In the genomic region with DNA sequence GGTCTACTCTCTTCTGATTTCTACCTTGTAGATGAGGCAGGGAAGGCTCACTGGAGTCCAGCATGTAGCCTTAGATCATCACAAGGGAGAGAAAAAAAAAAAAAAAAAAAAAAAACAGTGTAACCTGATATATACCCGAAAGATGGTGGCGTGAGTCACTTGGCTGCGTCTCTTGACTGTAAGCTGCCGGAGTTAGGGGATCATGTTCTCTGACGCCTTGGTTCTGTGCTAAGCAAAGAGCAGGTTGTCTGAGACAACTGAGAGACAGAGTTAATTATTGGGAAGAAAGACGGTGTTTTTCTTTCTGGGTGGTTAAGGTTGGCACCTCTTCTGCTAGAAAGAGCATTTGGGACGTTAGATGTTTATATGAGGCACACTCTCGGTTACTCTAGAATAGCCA, we compare ENCODE assay signal across 24 mouse cellular contexts. TPM values are rescaled to one million over a fixed set of nuclear protein-coding genes. Genes with fewer than 3 reads are reported as not detected.
DNase-seq lines count a peak whose midpoint lies in the region; ATAC-seq and TF ChIP-seq lines count a peak whose summit lies in the region.
"Had no signal": no experiment of that assay in that cellular context is flagged by ENCODE, and none has a peak within 500 bp of the region (broad histone marks: within the 10 kb centered on the region; RNA-seq: fewer than 3 reads in every experiment).

No protein-coding gene starts in this region.

- no peaks in the 10 kb centered on the region for H3K9me3 ChIP-seq in kidney, embryonic 14.5 days (ENCODE audit: control insufficient read depth, low read length)
- H3K9me3 ChIP-seq: embryonic facial prominence, embryonic 15.5 days; forebrain, embryonic 15.5 days; heart, embryonic 13.5 days; hindbrain, embryonic 15.5 days had no signal

- H3K4me2 ChIP-seq in kidney, embryonic 14.5 days (replicated peaks; ENCODE audit: low read depth, low read length), result no peak overlapping the region
- H3K4me2 ChIP-seq: embryonic facial prominence, embryonic 15.5 days; forebrain, embryonic 15.5 days; heart, embryonic 13.5 days; hindbrain, embryonic 15.5 days had no signal

- no peaks in the 10 kb centered on the region for H3K36me3 ChIP-seq in kidney, embryonic 14.5 days (ENCODE audit: control insufficient read depth, insufficient read depth, low read length)
- no peaks in the 10 kb centered on the region for H3K36me3 ChIP-seq in liver, adult 2 months (ENCODE audit: control insufficient read depth, insufficient read depth, low read length)
- H3K36me3 ChIP-seq: embryonic facial prominence, embryonic 15.5 days; forebrain, embryonic 15.5 days; heart, embryonic 13.5 days; hindbrain, embryonic 15.5 days had no signal

- no peak for DNase-seq in kidney, postnatal 10 days
- no peak for DNase-seq in liver, adult 2 months (ENCODE audit: extremely low read depth, low read depth, low spot score)
- DNase-seq in liver (no peak), Patski (ENCODE audit: low read depth, low spot score) (peak; percentile 57)
- DNase-seq in cerebellum, adult 11-12 months, result no peak
- DNase-seq in layer of hippocampus, postnatal 36 days, result no peak
- DNase-seq: cerebellum, adult 8-10 months; cerebellum, postnatal 14 days; embryo, embryonic 11 days; gastrocnemius, postnatal 36 days; heart, postnatal 36 days had no signal

- ATAC-seq in kidney, embryonic 14.5 days (ENCODE audit: low FRiP score, low TSS enrichment), result peak; percentile 81
- ATAC-seq in Patski, result peak; percentile 88
- ATAC-seq: forebrain, embryonic 15.5 days had no signal

- no peak overlapping the region for H3K9ac ChIP-seq in kidney, embryonic 14.5 days (ENCODE audit: low read depth, low read length)
- H3K9ac ChIP-seq in liver, adult 2 months (ENCODE audit: low read depth, low read length), result no peak overlapping the region
- H3K9ac ChIP-seq: embryonic facial prominence, embryonic 15.5 days; forebrain, embryonic 15.5 days; heart, embryonic 13.5 days; hindbrain, embryonic 15.5 days had no signal

- no peaks in the 10 kb centered on the region; the same call in 1 of the 2 replicates for H3K79me2 ChIP-seq in liver, adult 2 months (ENCODE audit: control insufficient read depth, insufficient read depth, low read length)

- H3K27me3 ChIP-seq in kidney, embryonic 14.5 days (ENCODE audit: control insufficient read depth, insufficient read depth, low read length), result no peaks in the 10 kb centered on the region
- no peaks in the 10 kb centered on the region for H3K27me3 ChIP-seq in liver, adult 2 months (ENCODE audit: control insufficient read depth, insufficient read depth, low read length)
- no peaks in the 10 kb centered on the region for H3K27me3 ChIP-seq in Patski
- H3K27me3 ChIP-seq: embryonic facial prominence, embryonic 15.5 days; forebrain, embryonic 15.5 days; heart, embryonic 13.5 days; hindbrain, embryonic 15.5 days had no signal

- POLR2A ChIA-PET in Patski (lab: Charles Lee), result interaction anchor here (0.6 kb wide), 1 partner anchor 188 kb away, joined by 4 read pairs; no protein-coding TSS in a partner anchor

- H3K4me1 ChIP-seq in kidney, embryonic 14.5 days (ENCODE audit: control insufficient read depth, insufficient read depth, low read length), result no peaks in the 10 kb centered on the region
- H3K4me1 ChIP-seq in liver, adult 2 months (ENCODE audit: control insufficient read depth, insufficient read depth, low read length), result peaks cover 35% of the 10 kb centered on the region
- H3K4me1 ChIP-seq: embryonic facial prominence, embryonic 15.5 days; forebrain, embryonic 15.5 days; heart, embryonic 13.5 days; hindbrain, embryonic 15.5 days had no signal

- in situ Hi-C loops in Patski (cut with MboI; ENCODE audit: low pct_unique_long_range_greater_than_20kb), result loop anchor here (25.0 kb wide), 1 partner anchor 401 kb away; no protein-coding TSS in a partner anchor

- TF ChIP-seq POLR2A in liver, adult 2 months (IDR thresholded peaks at IDR 0.05; ENCODE audit: extremely low read depth, insufficient read depth, low read length), result no peak

- CTCF ChIA-PET in Patski (lab: Charles Lee), result no interaction called here

- 22% methylated on average over 8 of the region's 8 CpGs for WGBS in kidney, embryonic 14.5 days
- WGBS in liver, adult 2 months, result 65% methylated on average over 8 of the region's 8 CpGs

- H3K4me3 ChIP-seq in kidney, embryonic 14.5 days (ENCODE audit: low read length), result no peak overlapping the region
- H3K4me3 ChIP-seq in liver, adult 2 months (ENCODE audit: insufficient read depth, low read depth, low read length), result no peak overlapping the region
- H3K4me3 ChIP-seq: embryonic facial prominence, embryonic 15.5 days; erythroblast, embryonic 14.5 days; forebrain, embryonic 15.5 days; heart, embryonic 13.5 days; hindbrain, embryonic 15.5 days had no signal

- no peak for TF ChIP-seq CTCF in liver, adult 2 months (IDR thresholded peaks at IDR 0.05; ENCODE audit: low read depth, low read length)
- TF ChIP-seq CTCF in Patski (IDR thresholded peaks at IDR 0.05), result no peak

- 0 out of 2 replicates have a peak overlapping the region, but pooled peaks have one; percentile 17 for H3K27ac ChIP-seq in kidney, embryonic 14.5 days (ENCODE audit: low read depth, low read length)
- H3K27ac ChIP-seq in liver, adult 2 months (replicated peaks; ENCODE audit: insufficient read depth, low read depth, low read length), result peak overlapping the region; percentile 100
- H3K27ac ChIP-seq: embryonic facial prominence, embryonic 15.5 days; forebrain, embryonic 15.5 days; heart, embryonic 13.5 days; hindbrain, embryonic 15.5 days had no signal

RNA-seq across cellular contexts. Expression of a gene that starts 4.1 kb away (rescaled TPM):
- polyA plus RNA-seq in kidney, embryonic 14.5 days (2014; fragmentation: Nextera tagmentation; extraction: Ambion mirVana), result 0.19 and 0.26 TPM in 2 replicates
- 1,162 and 7,105 TPM in 2 replicates for total RNA-seq in liver, adult 2 months (2014; rRNA removed)
- 268 and 557 TPM in 2 replicates for polyA plus RNA-seq in liver, adult 2 months (2012; rRNA removed)
- 0.14 TPM for polyA plus RNA-seq in Patski (2021)
- total RNA-seq in layer of hippocampus, postnatal 36 days (2021), result not detected
- total RNA-seq: common myeloid progenitor, adult 5-6 weeks; ES-E14; gastrocnemius, postnatal 36 days had no signal
- polyA plus RNA-seq: embryonic facial prominence, embryonic 11.5 days; erythroblast, embryonic 14.5 days; forebrain, embryonic 11.5 days; forebrain, embryonic 15.5 days; hindbrain, embryonic 11.5 days had no signal

RNA-seq across cellular contexts. Expression of a gene that starts 26.9 kb away (rescaled TPM):
- not detected in 2 replicates for polyA plus RNA-seq in kidney, embryonic 14.5 days (2014; fragmentation: Nextera tagmentation; extraction: Ambion mirVana)
- total RNA-seq in liver, adult 2 months (2014; rRNA removed), result 47.7 and 49.9 TPM in 2 replicates
- 107 and 114 TPM in 2 replicates for polyA plus RNA-seq in liver, adult 2 months (2012; rRNA removed)
- not detected for polyA plus RNA-seq in Patski (2021)
- total RNA-seq in layer of hippocampus, postnatal 36 days (2021), result not detected
- total RNA-seq: common myeloid progenitor, adult 5-6 weeks; ES-E14; gastrocnemius, adult 8-10 months; gastrocnemius, postnatal 36 days; heart, postnatal 36 days had no signal
- polyA plus RNA-seq: embryonic facial prominence, embryonic 11.5 days; embryonic facial prominence, embryonic 15.5 days; erythroblast, embryonic 14.5 days; forebrain, embryonic 11.5 days; forebrain, embryonic 15.5 days; heart, embryonic 13.5 days; heart, postnatal 0 days; hindbrain, embryonic 11.5 days; hindbrain, embryonic 15.5 days had no signal

RNA-seq across cellular contexts. Expression of a gene that starts 50.7 kb away (rescaled TPM):
- polyA plus RNA-seq in kidney, embryonic 14.5 days (2014; fragmentation: Nextera tagmentation; extraction: Ambion mirVana), result not detected in 2 replicates
- total RNA-seq in liver, adult 2 months (2014; rRNA removed), result 0.18 and 0.34 TPM in 2 replicates
- 0.11 and 1.3 TPM in 2 replicates for polyA plus RNA-seq in liver, adult 2 months (2012; rRNA removed)
- 0.08 TPM for polyA plus RNA-seq in Patski (2021)
- under 1 TPM in 1 of 2 experiments, not detected in 1; 0.37 TPM for total RNA-seq in layer of hippocampus, postnatal 36 days (2021)
- total RNA-seq: common myeloid progenitor, adult 5-6 weeks; gastrocnemius, adult 8-10 months; gastrocnemius, postnatal 36 days; heart, postnatal 36 days had no signal
- polyA plus RNA-seq: embryonic facial prominence, embryonic 11.5 days; erythroblast, embryonic 14.5 days; forebrain, embryonic 11.5 days; forebrain, embryonic 15.5 days; hindbrain, embryonic 11.5 days had no signal

RNA-seq across cellular contexts. Expression of a gene that starts 58.2 kb away (rescaled TPM):
- 0.51 TPM in 1 of 2 replicates, not detected in the other for polyA plus RNA-seq in kidney, embryonic 14.5 days (2014; fragmentation: Nextera tagmentation; extraction: Ambion mirVana)
- total RNA-seq in liver, adult 2 months (2014; rRNA removed), result 6,010 and 6,410 TPM in 2 replicates
- polyA plus RNA-seq in liver, adult 2 months (2012; rRNA removed), result 8,302 and 8,890 TPM in 2 replicates
- polyA plus RNA-seq in Patski (2021), result not detected
- not detected for total RNA-seq in layer of hippocampus, postnatal 36 days (2021)
- total RNA-seq: common myeloid progenitor, adult 5-6 weeks; ES-E14; heart, postnatal 36 days had no signal
- polyA plus RNA-seq: embryonic facial prominence, embryonic 15.5 days; erythroblast, embryonic 14.5 days; forebrain, embryonic 11.5 days; forebrain, embryonic 15.5 days; heart, postnatal 0 days; hindbrain, embryonic 11.5 days had no signal

Comparison
In these comparisons a context has a peak if more than half of its experiments do, and no peak if none do; other contexts are left out.
1. RNA of a gene that starts 4.1 kb away (polyA plus RNA-seq): 268 to 557 TPM in liver, adult 2 months; 0.19 to 0.26 TPM in kidney, embryonic 14.5 days and 0.14 TPM in Patski (single experiment); every median in the first group is over 100 times any median in the second.
2. RNA of a gene that starts 26.9 kb away (polyA plus RNA-seq): 107 to 114 TPM in liver, adult 2 months; not detected in Patski (single experiment) and not detected in kidney, embryonic 14.5 days; every median in the first group is over 100 times any median in the second.